Mouse (Mus musculus): ENCODE results near the gene Gm13271. TPM values are rescaled to one million over a fixed set of nuclear protein-coding genes. Genes with fewer than 3 reads are reported as not detected.
A peak's percentile ranks its signal among the peaks of the same experiment; 100 is the strongest.
"Not testable (repeated sequence)": the region's sequence is repeated elsewhere in the genome, so short reads cannot be mapped to it uniquely, and the experiment has no call there.

Gm13271 gene
- 0.35 TPM in 1 of 2 replicates, not detected in the other for polyA plus RNA-seq (2012; rRNA removed)

GRCm38 (mm10) chr4:88754818-88755340, at the start of gene Gm13271:
TSS of gene Gm13271 (plus strand) at chr4:88754868.
- not testable (repeated sequence) for DNase-seq (ENCODE audit: low read depth)

GRCm38 (mm10) chr4:88705924-88706323, 48.7 kb upstream of the Gm13271 start:
- DNase-seq (ENCODE audit: low read depth): no peak

DNA sequence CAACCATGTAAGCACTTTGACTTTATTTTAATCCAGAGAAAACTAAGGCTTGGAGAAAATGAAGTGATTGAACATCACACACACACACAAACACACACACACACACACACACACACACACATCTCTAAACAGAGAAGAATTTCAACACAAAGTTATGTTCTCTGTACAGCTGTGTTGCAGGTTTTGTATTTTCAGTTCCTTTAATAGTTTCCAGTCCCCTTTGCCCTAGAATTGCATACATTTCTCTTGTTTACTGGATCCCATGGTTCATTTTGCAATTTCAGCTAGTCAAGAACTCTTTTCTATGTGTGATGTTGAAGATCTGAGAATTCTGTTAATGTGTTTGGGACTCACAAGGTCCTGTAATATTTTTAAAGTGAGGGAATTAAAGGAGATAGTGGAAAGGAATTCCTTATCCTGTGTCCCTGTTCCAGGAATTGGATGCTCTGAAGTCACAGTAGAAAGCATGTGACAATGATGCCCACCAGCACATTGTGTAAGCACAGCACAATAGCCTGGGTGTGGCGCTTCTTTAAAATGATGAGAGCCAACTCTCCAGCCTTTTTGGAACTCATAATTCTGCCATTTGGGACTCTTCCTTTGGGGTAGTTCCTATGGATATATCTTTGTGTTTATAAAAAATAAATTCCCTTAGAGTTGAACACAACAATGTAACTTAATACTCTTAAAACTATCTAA, 47.4 kb upstream of the Gm13271 start:
- no peak for DNase-seq (ENCODE audit: low read depth)

DNA sequence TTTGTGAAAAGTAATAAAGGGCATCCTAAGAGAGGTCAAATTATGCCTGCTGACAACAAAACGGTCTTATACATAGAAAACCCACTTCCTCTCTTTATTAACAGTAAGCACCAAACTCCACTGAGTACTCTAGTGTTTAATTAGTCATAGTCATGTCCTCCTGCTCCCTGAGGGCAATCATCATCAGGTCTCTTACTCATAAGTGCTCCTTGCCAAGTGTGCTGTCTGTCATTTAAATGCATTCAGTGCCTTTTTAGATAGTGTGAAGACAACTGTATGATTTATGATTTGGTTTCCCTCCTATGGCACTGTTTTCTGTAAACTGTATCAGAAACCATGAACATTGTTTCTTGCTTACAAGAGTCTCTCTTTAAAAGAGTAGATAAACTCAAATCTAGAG, 40.4 kb upstream of the Gm13271 start:
- DNase-seq (ENCODE audit: low read depth): no peak

- no peak for DNase-seq (ENCODE audit: low read depth)
Observed at GRCm38 (mm10) chr4:88715059-88715458, 39.6 kb upstream of the Gm13271 start.

- DNase-seq (ENCODE audit: low read depth): no peak
Observed at GRCm38 (mm10) chr4:88718715-88719114, 36.0 kb upstream of the Gm13271 start.

DNA sequence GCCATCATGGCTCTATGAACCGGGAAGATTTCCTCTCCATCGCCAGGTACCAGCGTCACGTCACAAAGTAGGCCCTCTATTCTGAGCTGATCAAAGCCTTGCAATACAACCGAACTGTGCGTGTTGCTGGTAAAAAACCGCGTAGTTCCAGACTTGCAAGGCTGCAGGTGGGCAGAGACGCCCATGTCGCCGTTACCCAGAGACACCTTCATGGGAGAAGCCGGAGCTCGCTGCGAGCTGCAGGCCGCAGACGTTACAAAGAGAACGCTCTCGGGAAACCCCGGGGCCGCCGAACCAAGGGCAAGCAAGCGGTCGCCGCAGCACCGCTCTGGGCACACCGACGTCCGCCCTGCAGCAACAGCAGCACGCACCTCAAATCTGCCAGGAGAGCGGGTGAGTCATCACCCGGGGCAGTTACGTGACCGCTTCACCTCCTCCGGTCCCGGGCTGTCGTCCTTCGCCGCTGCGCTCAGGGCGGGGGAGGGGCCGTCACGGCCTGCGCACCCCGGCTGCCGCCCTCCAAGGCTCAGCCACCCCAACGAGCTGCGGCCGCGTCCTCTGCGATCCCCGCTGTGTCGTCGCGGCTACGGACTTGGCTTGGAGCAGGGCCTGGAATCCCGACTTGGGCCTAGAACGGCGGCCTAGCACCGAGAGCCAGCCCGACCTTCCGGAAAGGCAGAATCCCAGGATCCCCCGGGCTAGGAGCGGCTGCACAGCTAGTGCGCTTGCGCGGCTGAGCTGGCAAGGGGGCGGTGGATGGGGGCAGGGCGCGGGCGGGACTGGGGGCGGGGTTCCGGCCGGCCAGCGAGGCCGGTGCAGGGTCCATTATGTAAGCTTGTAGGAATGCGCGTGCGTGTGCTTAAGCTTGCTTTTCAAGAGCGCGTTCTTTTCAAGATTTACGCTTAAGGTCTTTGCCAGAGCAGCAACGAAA, 32.6 kb upstream of the Gm13271 start, which contains the start of the genes Gm26566 and Klhl9:
Gene Gm26566 (plus strand): TSS at position 15 of the 931 bp plus-strand sequence.
Gene Klhl9 (minus strand): TSS at position 675 of the 931 bp plus-strand sequence.
- DNase-seq (ENCODE audit: low read depth): no peak

DNA sequence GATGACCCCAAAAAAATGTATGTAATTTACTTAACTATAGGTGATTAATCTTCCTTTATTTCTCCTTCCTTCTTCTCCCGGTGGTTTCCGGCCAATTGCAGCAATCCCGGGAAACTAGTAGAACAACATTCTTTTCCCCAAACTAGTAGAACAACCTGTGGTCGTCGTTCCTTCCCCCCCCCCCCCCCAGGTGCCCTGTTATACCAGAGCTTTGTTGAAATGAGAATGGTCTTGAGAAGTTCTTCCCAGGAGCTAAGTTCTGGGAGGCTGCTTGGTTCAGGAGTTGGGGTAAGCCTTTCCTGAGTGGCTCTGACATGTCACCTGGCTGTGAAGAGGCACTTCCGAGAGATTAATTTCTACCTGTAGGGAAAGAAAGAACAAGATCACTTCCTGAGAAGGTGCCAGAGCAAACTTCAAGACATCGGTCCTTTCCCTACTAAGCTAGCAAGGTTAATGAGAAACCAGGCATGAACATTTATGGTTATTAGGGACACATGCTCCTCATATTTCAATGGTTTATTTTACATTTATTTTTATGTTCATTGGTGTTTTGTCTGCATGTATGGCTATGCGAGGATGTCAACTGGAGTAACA, 31.1 kb upstream of the Gm13271 start:
- DNase-seq (ENCODE audit: low read depth): no peak

- no peak for DNase-seq (ENCODE audit: low read depth)
Observed at GRCm38 (mm10) chr4:88726727-88727126, 27.9 kb upstream of the Gm13271 start.

GRCm38 (mm10) chr4:88727324-88727723, 27.3 kb upstream of the Gm13271 start:
- DNase-seq (ENCODE audit: low read depth): no peak

GRCm38 (mm10) chr4:88738480-88738879, 16.2 kb upstream of the Gm13271 start:
- DNase-seq (ENCODE audit: low read depth): no peak

- no peak for DNase-seq (ENCODE audit: low read depth)
Observed at GRCm38 (mm10) chr4:88739036-88739435, 15.6 kb upstream of the Gm13271 start.

GRCm38 (mm10) chr4:88741426-88741825, 13.2 kb upstream of the Gm13271 start:
- no peak for DNase-seq (ENCODE audit: low read depth)

GRCm38 (mm10) chr4:88742771-88743371, 11.8 kb upstream of the Gm13271 start:
- DNase-seq (ENCODE audit: low read depth): no peak

DNA sequence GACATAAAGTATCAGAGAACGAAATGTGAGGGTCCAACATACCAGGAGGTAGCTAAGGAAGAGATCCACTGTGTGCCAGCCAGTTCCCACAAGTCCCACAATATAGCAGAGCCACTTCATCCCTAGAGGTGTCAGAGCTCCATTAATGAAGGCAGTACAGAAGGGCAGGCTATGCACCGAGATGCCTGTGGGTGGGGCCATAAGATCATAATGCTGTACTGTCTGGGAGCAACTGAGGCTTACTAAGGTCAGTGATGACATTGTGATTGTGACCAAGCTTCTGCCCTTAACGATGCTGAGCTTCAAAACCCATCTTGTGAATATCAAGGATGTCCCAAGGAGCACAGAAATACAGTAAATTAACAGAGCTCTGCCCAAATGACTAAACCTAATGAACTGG, 10.5 kb upstream of the Gm13271 start:
- no peak for DNase-seq (ENCODE audit: low read depth)

DNA sequence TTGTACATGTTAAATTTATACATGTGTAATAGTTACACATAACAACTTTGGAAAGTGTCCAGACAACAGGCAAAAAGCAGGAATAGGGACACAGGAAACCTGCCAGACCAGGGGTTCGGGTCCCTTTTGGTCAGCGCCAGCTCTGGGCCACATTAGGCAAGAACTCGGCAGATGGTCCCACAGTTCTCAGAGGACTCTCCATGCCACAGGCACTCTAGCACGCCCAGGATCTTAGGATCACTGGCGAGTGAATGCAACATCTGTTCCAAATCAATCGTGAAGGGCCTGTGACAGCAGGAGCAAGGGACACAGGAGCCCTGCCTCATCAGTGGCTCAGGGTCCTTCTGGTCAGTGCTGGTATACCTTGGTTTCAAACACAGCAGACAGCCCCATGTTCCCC, 4.7 kb upstream of the Gm13271 start:
- DNase-seq (ENCODE audit: low read depth): no peak

- not testable (repeated sequence) for DNase-seq (ENCODE audit: low read depth)
Observed at GRCm38 (mm10) chr4:88756581-88757513, 2.2 kb downstream of the Gm13271 start.

- DNase-seq (ENCODE audit: low read depth): peak; percentile 28
Observed at GRCm38 (mm10) chr4:88757628-88758031, 3.0 kb downstream of the Gm13271 start.

GRCm38 (mm10) chr4:88758751-88759150, 4.1 kb downstream of the Gm13271 start:
- not testable (repeated sequence) for DNase-seq (ENCODE audit: low read depth)

GRCm38 (mm10) chr4:88759610-88760268, 5.1 kb downstream of the Gm13271 start, which contains the start of gene Gm13283:
TSS of gene Gm13283 (plus strand) at chr4:88760119.
- not testable (repeated sequence) for DNase-seq (ENCODE audit: low read depth)
